Mouse (Mus musculus): Measurements from ENCODE around the gene C2cd6. TPM values are rescaled to one million over a fixed set of nuclear protein-coding genes. Genes with fewer than 3 reads are reported as not detected.

Gene C2cd6
- total and polyA plus RNA-seq, 3 experiments: not detected

DNA sequence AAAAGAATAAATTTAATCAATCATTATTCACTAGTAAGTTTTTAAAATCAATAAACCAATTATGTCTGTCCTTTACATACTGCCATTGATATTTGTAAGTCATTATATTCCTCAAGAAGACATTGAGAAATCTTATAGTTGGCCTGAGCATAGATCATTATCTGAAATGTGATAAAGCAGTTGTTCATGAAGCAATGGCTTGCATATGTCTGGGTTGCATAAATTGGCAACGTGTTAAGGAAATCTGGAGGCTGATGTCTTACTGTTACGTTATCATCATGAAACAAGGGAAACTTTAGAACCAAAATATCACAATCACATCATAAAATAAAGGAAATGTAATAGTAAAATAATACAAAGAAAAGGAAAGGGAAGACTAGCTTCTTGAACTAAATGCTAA is 43.4 kb downstream of the C2cd6 start:
- DNase-seq (ENCODE audit: low read depth, low spot score): no peak
- H3K27ac ChIP-seq (ENCODE audit: control insufficient read depth, low read depth, low read length): no peak overlapping the region
- H3K9ac ChIP-seq (ENCODE audit: control insufficient read depth, low read depth, low read length, poor library complexity, severe bottlenecking): no peak overlapping the region
- no peaks in the 10 kb centered on the region for H3K4me1 ChIP-seq (ENCODE audit: control insufficient read depth in 1 of 2, insufficient read depth in 2 of 2, low read length in 2 of 2)
- TF ChIP-seq EP300 (IDR thresholded peaks at IDR 0.05; ENCODE audit: low read depth in 1 of 2, low read length in 2 of 2) (no peak), RAD21 (IDR thresholded peaks at IDR 0.05; ENCODE audit: low read depth, low read length) (no peak), POLR2AphosphoS2 (IDR thresholded peaks at IDR 0.05; ENCODE audit: low read length) (no peak), NRF1 (IDR thresholded peaks at IDR 0.05; ENCODE audit: insufficient read depth, low read depth, low read length, poor library complexity, severe bottlenecking) (no peak), MXI1 (IDR thresholded peaks at IDR 0.05; ENCODE audit: low read depth, low read length) (no peak)
- H3K9me3 ChIP-seq (replicated peaks; ENCODE audit: insufficient read depth, low read length): no peaks in the 10 kb centered on the region
- no peaks in the 10 kb centered on the region for H3K36me3 ChIP-seq (ENCODE audit: control insufficient read depth in 1 of 2, insufficient read depth in 2 of 2, low read length in 2 of 2)
- peaks cover 8 to 20% of the 10 kb centered on the region in 2 experiments for H3K27me3 ChIP-seq (ENCODE audit: control insufficient read depth in 1 of 2, insufficient read depth in 2 of 2, low read length in 2 of 2)
- no peak overlapping the region for H3K4me3 ChIP-seq (ENCODE audit: control insufficient read depth in 1 of 2, insufficient read depth in 1 of 2, low read depth in 2 of 2, low read length in 2 of 2)
- no peaks in the 10 kb centered on the region for H3K79me2 ChIP-seq (ENCODE audit: control insufficient read depth, insufficient read depth, low read length, poor library complexity)

DNA sequence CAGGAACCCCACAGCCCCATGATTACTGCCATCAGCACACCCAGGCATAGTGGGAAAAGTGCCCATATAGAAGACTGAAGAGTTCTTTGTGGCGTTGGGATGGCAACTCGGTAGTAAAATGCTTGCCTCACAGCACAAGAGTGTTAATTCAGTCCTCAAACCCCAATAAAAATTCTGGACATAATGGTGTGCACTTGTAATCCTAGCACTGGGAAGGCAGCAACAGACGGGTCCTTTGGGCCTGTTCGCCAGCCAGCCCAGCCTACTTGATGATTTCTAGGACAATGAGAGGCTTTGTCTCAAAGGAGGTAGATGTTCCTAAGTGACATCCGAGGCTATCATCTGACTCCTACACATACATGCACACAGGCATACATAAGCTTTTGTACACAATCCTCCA is 57.0 kb downstream of the C2cd6 start:
- no peak for DNase-seq (ENCODE audit: low read depth, low spot score)
- Histone ChIP-seq H3K79me2 (ENCODE audit: control insufficient read depth, insufficient read depth, low read length, poor library complexity) (no peaks in the 10 kb centered on the region), H3K36me3 (ENCODE audit: control insufficient read depth in 1 of 2, insufficient read depth in 2 of 2, low read length in 2 of 2) (no peaks in the 10 kb centered on the region), H3K27me3 (ENCODE audit: control insufficient read depth in 1 of 2, insufficient read depth in 2 of 2, low read length in 2 of 2) (peaks cover 5 to 7% of the 10 kb centered on the region in 2 experiments; a peak in 3 of 4 replicates), H3K9ac (ENCODE audit: control insufficient read depth, low read depth, low read length, poor library complexity, severe bottlenecking) (no peak overlapping the region), H3K4me3 (ENCODE audit: control insufficient read depth in 1 of 2, insufficient read depth in 1 of 2, low read depth in 2 of 2, low read length in 2 of 2) (no peak overlapping the region), H3K9me3 (replicated peaks; ENCODE audit: insufficient read depth, low read length) (no peaks in the 10 kb centered on the region), H3K4me1 (ENCODE audit: control insufficient read depth in 1 of 2, insufficient read depth in 2 of 2, low read length in 2 of 2) (no peaks in the 10 kb centered on the region), H3K27ac (ENCODE audit: control insufficient read depth, low read depth, low read length) (no peak overlapping the region)
- no peak for TF ChIP-seq ETS1 (IDR thresholded peaks at IDR 0.05; ENCODE audit: low read depth, low read length)
- TF ChIP-seq TBP (IDR thresholded peaks at IDR 0.05; ENCODE audit: low read depth, low read length): no peak
- no peak for TF ChIP-seq MYC (IDR thresholded peaks at IDR 0.05; ENCODE audit: low read depth, low read length)
- no peak for TF ChIP-seq RAD21 (IDR thresholded peaks at IDR 0.05; ENCODE audit: low read depth, low read length)
- TF ChIP-seq SIN3A (IDR thresholded peaks at IDR 0.05; ENCODE audit: low read length): no peak
- no peak for TF ChIP-seq KAT2A (conservative IDR thresholded peaks at IDR 0.05; ENCODE audit: low read depth, low read length)
- TF ChIP-seq MAFK (IDR thresholded peaks at IDR 0.05; ENCODE audit: borderline replicate concordance, low read depth, low read length): no peak

DNA sequence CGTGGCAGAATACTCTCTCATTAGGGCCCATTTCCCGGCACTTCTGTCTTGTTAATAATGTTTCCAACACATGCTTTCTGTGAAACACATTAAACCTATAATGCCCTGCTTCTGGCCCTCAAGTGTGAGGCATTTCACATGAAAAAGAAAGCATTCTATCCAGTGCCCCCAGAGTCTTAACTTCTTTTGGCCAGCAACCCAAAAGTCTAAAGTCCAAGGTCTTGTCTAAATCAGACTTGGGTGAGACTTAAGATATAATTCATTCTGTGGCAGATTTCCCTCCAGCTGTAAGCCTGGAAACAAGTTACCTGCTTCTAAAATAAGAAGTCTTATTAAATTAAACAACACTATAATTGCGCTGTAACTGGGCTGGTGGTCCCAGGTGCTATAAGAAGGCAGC is 73.1 kb downstream of the C2cd6 start:
- no peak overlapping the region for H3K4me3 ChIP-seq (ENCODE audit: control insufficient read depth in 1 of 2, insufficient read depth in 1 of 2, low read depth in 2 of 2, low read length in 2 of 2)
- H3K9me3 ChIP-seq (replicated peaks; ENCODE audit: insufficient read depth, low read length): no peaks in the 10 kb centered on the region
- H3K79me2 ChIP-seq (ENCODE audit: control insufficient read depth, insufficient read depth, low read length, poor library complexity): no peaks in the 10 kb centered on the region
- TF ChIP-seq USF2 (IDR thresholded peaks at IDR 0.05; ENCODE audit: borderline replicate concordance in 1 of 2, insufficient read depth in 1 of 2, low read depth in 1 of 2, low read length in 2 of 2) (no peak), UBTF (IDR thresholded peaks at IDR 0.05; ENCODE audit: borderline replicate concordance, insufficient read depth, low read depth, low read length) (no peak), CHD2 (IDR thresholded peaks at IDR 0.05; ENCODE audit: low read length) (no peak), EP300 (IDR thresholded peaks at IDR 0.05; ENCODE audit: low read depth in 1 of 2, low read length in 2 of 2) (no peak), GABPA (IDR thresholded peaks at IDR 0.05; ENCODE audit: low read depth, low read length) (no peak), HCFC1 (IDR thresholded peaks at IDR 0.05; ENCODE audit: low read depth, low read length) (no peak), ZMIZ1 (IDR thresholded peaks at IDR 0.05; ENCODE audit: low read depth, low read length) (no peak), USF1 (IDR thresholded peaks at IDR 0.05; ENCODE audit: low read depth, low read length) (no peak)
- no peak overlapping the region for H3K27ac ChIP-seq (ENCODE audit: control insufficient read depth, low read depth, low read length)
- H3K36me3 ChIP-seq (ENCODE audit: control insufficient read depth in 1 of 2, insufficient read depth in 2 of 2, low read length in 2 of 2): no peaks in the 10 kb centered on the region
- H3K27me3 ChIP-seq (ENCODE audit: control insufficient read depth in 1 of 2, insufficient read depth in 2 of 2, low read length in 2 of 2): peaks cover 11 to 13% of the 10 kb centered on the region in 2 experiments
- H3K9ac ChIP-seq (ENCODE audit: control insufficient read depth, low read depth, low read length, poor library complexity, severe bottlenecking): no peak overlapping the region
- no peak for DNase-seq (ENCODE audit: low read depth, low spot score)
- H3K4me1 ChIP-seq (ENCODE audit: control insufficient read depth in 1 of 2, insufficient read depth in 2 of 2, low read length in 2 of 2): no peaks in the 10 kb centered on the region

All from MEL (cell line).